Mouse (Mus musculus) liver, adult (tissue): ENCODE results near the gene Plpp2.

Experiments used
- GATA4 ChIP-seq: IDR thresholded peaks from 2 replicates; pipeline ENCODE4 v1.6.1; 2014; ENCODE audit warnings: mild to moderate bottlenecking, low read length; ENCODE audit not compliant: insufficient replicate concordance

Plpp2 gene

DNA sequence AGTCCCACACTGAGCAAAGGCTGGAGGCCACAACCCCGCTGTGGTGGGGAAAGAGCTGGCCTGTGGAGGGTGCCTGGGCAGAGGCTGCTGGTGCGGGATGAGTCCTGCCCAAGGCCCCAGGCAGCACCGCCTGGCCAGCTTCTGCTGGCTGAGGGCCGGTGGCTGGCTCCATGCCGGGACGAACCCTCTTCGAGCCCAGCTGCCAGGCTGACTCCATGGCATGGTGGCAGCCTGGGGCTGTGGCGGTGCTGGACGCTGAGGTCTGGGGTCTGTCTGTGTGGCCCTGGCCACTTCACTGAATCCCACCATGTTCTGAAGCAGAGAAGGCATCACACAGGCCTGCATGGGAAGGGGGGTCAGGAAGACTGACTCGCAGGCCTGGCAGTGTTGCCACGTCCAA is 7.2 kb upstream of the Plpp2 start:
- TF ChIP-seq GATA4: no peak

DNA sequence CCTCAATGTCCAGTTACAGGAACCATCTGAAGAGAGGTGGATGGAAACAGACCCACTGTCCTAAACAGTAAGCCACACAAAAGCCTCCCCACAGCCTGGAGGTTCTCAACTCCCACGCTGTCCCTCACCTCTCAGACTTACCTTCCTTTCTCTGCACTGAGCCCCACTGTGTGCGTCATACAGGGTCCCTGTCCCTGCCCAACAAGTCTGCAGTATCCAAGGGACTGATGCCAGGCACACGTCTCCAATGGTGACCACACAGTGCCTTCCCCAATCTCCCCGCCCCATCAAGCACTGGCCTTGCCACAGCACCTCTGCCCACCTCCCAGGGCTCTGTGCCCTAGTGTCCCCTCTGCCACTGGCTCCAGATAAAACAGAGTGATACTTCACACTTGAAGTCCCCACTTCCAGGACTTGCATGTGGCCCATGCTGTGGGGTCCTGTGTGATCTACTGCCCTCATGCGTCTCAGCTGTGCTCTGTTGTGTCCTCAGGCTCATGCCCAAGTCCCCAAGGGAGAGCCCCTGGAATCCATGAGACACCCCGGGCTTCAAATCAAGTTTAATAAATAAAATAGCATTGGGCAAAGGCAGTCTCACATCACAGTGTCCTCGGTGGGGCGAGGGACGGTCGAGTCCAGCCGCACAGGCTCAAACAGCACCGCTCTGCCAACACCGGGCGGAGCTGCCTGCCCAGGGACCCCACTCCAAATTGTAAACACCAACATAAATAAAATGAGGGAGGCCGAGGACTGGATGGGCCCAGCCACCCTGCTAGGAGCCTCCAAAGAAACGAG is 6.3 kb upstream of the Plpp2 start:
- TF ChIP-seq GATA4: no peak

DNA sequence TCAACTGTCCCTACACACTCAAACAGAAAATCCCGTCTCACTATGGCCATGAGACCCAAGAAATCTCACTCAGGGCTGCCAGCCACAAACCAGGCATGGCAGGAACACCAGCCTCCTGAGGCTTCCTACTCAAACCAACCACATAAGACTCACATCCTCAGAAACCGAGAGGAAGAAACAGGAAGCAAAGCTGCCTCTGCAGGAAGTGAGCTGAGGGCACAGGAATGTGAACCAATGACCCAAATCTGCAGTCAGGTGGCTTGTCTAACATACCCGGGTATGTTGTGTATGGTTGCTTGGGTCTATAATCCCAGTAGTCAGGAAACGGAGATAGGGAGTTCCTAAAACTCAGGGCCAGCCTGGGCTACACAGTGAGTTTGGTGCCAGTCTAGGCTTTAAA is 5.3 kb upstream of the Plpp2 start:
- no peak for TF ChIP-seq GATA4

DNA sequence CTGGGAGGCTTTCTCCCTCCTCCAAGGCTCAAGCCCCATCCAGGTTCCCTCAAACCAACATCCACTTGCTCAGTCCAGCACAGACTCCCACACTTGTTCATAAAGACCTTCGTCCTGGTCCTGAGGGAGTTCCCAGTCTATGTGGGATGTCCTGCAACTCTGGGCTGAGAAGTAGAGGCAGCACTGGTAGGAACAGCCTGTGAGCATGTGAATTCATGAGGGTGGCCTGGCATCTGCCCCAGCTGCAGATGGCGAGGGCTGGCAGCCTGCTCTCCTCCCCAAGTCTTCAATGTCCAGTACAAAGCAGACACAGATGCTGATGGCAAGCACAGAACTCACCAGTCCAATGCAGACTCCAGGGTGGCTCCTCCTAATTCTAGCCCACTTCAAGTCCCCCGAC is 4.7 kb upstream of the Plpp2 start:
- TF ChIP-seq GATA4: no peak

DNA sequence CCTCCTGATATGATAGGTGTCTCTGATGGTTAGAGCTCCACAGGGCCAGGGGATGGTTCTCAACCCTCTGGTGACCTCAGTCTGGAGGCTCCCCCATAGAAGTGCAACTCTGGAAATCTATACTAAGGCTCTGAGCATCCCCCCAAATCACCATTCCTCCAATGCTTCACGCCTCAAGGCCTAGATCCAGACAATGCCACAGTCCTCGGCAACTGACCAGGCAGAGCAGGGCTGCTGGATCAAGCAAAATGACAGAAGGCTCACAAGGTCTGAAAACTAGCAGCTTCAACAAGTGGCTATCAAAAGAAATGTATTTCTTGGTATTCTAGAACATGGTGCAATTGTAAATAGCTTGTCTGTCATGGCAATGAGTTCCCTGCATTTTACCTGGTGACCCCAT is 4.2 kb upstream of the Plpp2 start:
- no peak for TF ChIP-seq GATA4

DNA sequence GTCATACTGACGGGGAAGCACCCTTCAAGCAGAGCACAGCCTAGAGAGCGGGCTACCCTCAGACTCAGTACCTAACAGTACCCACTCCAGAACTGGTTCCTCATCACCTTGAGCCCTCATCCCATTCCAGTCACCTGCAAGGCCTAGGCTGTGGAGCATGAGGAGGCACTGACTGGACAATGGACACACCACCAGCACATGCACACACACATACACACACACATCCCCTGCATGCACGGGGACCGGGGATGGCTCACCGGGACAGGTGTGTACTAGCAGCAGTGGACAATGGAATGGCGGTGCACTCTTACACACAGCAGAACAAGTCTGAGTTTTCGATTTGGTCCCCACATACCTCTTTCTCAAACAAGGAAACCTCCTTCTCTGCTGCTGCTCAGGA is 3.7 kb upstream of the Plpp2 start:
- TF ChIP-seq GATA4: no peak

DNA sequence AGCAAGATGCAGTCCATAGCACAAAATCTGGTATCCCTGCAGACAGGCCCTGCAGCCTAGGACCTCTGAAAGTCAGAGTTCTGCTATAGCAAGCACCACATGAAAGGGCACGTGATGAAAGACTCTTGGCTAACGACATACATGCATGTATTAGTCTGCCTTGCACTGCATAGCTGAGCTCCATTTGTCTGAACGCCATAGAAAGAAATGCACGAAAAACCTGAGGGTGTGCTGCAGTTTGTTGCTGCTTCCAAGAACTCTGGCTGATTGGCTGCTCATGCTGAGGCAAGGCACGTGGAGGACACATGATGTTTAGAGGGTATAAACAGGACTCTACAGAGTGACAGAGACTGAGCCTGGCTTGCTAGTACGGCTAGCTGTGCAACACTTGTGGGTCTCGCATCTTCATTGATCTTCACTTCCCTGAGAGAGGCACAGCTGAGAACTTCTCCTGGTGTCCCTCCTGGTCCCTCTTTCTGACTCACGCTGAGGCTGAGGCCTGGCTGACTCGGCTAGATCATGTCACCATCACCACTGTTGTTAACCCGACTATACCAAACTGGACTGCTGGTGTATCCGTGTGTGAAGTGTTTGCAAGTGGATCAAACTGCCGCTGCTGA is 3.0 kb upstream of the Plpp2 start:
- TF ChIP-seq GATA4: no peak

DNA sequence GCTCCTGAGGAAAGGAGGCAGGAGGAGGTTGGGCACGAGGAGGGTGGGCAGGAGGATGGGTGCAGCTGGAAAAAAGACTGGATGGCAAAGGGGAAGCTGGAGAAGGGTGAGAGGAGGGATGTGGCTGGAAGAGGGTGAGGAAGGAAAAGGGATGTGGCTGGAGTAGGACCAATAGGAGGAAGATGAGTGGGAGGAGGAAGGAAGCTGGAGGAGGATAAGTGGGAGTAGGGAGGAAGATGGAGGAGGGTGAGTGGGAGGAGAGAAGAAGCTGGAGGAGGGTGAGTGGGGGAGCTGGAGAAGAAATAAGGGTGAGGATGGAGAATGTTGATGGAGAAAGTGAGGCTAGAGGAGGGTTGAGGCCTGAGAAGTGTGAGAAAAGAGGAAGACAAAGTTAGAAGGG is 1.8 kb upstream of the Plpp2 start:
- no peak for TF ChIP-seq GATA4

DNA sequence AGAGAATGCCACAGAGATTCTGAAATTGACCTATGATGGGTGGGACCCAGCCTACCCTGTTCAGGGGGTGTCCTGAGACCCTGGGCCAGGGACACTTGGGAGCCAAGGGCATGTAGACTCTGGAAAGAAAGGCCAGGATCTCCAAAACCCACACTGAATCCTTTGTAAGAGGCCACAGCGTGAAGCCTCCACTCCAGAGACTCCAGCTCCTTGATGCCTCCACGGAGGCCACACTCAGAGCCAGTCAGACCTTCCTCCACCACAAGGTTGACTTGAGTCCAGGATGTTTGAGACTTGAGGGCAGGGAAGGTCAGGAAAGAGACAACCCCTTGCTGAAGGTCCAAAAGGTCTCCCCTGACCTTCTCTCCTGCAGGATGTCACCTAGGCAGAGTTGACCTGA is 830 bp upstream of the Plpp2 start:
- TF ChIP-seq GATA4: no peak

DNA sequence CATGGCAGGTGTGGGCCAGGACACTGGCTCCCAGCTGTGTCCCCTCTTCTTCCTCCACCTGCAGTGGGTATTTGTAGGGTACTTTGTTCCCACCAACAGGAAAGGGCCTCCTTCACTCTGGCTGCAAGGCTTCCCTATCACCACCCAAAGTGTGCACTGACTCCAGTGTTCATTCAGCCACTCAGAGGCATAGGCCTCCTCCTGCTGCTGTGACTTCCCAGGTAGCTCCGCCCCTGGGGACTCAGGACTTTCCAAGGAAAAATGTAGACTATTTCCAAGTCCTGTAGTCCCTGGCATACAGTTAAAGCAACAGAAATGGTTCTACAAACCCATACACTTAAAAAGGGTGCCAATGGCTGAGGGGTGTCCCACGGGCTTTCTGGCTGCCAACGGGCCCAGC is 918 bp downstream of the Plpp2 start:
- no peak for TF ChIP-seq GATA4

DNA sequence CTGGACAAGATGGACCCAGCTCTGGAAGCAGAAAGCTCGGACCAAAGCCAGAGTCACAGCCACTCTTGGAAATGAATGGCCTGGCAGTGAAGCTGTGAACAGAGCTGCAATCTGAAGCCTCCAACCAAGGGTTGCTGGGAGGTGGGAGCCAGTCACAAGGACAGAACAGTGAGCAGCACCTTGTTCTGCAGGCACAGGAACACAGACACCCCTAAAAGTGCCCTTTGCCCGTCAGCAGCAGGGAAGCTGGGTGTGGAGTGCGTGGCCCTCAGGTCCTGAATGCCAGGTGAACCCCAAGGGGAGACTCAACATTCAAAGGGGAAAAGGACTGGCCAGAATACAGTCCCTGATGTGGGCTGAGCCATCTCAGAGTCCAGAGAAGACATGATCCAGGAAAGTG is 2.0 kb downstream of the Plpp2 start:
- no peak for TF ChIP-seq GATA4

DNA sequence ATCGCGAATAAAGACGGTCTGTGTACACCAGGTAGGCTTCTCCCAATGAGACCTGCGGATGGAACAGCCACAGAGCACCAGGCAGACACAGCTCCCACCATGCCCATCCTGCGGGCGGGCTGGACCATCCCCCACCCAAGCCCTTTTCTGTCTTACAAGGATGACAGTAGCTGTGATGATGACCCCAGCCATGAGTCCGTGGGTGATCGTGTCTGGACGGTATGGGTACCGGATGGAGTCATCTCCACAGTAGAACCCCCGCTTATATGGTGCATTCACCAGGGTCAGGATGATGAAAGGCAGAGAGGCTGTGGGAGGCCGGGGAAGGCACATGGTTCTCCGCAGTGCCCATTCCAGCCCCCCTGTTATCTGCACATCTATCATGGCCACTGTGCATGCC is 2.9 kb downstream of the Plpp2 start:
- TF ChIP-seq GATA4: no peak

DNA sequence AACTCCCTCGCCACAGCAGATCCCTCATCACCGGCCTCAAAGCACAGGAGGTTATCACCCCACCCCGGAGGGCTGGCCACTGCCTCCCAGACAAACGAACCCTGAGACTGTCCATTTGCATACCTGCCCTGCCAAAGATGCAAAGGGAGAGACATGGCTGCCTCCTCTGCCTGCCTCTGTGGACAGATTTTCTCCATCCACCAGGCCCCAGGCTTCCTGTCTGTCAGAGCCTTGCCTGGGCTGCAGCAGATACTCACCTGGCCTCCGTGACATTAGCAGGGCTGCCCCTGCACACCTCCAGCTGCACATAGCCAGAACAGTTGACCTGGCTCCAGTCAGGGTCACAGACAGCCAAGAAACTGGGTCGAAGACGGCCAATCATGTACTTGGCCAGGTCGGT is 3.4 kb downstream of the Plpp2 start:
- TF ChIP-seq GATA4: no peak

DNA sequence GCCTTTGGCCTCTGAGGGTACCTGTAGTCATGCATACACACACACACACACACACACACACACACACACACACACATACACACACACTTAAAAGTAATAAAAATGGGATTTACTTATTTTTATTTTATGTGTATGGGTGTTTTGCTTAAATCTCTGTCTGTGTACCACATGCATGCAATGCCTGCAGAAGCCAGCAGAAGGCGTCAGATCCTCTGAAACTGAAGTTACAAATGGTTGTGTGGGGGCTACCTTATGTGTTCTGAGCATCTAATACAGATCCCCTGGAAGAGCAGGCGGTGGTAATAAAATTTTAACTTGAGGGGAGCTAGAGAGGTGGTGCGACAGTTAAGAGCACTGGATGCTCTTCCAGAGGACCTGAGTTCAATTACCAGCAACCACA is 5.5 kb downstream of the Plpp2 start:
- TF ChIP-seq GATA4: no peak

DNA sequence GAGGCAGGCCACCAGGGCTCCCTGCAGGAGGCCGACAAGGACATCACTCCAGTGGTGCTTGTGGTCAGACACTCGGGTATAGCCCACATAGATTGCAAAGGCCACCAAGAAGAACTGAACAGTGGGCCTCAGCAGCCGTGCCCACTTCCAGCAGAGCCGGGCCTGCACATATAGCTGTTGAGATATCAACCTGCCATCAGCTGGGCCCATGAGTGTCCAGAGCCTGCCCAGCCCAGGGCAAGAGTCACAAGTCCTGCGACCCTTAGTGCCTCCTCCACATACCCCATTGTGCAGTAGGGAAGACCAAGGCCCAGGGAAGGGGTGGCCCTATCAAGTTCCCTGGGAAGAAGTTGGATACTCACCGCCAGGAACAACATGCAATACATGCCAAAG is 6.1 kb downstream of the Plpp2 start:
- TF ChIP-seq GATA4: no peak

DNA sequence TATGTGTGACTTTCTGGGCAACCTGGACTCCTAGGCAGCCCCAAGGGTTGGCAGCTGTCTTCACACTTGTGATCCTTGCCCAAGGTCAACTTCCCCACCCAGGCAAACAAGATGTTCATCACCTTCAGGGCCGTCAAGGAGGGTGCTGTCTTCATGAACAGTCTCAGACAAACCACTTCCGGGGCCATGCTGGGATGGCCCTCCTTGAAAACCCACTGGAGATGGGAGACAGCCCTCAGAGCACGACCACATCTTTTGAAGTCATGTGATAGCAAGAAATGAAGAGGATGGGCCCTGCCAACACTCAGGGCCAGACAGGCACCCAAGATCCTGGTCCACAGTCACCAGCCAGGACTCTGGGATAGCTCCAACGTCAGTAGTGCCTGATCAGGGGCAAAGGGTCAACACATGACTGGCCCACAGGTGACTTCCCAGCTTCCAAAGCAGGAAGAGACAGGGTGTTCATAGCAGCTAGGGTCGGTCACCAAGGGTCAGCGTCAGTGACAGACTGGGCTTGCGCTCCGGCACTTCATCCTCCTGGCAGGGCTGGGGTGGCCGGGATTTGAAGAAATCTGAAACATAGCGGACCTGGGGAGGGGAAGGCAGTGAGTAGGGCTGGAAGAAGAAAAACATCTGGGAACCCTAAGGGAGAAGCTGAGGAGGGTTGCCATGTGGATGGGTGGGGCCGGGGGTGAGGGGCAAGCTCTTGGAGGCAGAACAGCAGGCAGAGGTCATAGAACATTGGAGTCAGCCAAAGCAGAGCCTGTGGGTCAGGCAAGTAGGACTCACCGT is 6.7 kb downstream of the Plpp2 start:
- no peak for TF ChIP-seq GATA4
